Mouse (Mus musculus): ENCODE measurements around the gene Fam129b. TPM values are rescaled to one million over a fixed set of nuclear protein-coding genes. Genes with fewer than 3 reads are reported as not detected.

Gene Fam129b
- total and polyA plus RNA-seq, 3 experiments: 0.26 to 0.55 (median 0.50) TPM

DNA sequence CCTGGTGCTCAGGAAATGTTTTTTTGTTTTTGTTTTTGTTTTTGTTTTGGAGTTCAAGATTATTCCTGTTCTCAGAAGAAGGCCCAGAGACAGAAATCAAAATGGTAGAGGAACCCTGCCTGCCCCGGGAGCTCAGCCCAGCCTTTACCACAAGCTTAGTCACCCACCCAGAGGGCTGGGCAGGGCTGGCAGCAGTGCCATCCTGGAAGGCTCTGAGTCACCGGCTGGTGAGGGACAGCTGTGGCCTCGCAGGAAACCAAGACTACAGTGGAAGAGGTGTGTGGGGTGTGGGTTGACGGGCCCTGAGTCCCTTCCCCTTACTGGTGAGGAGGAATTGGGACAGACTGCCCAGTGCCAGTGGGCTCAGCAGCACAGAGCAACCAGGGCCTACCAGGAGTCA is 8.6 kb upstream of the Fam129b start:
- DNase-seq (ENCODE audit: extremely low read depth): no peak
- no peaks in the 10 kb centered on the region for H3K36me3 ChIP-seq (replicated peaks in 1 of 2; ENCODE audit: control insufficient read depth in 1 of 2, insufficient read depth in 1 of 2, low read length in 1 of 2)
- H3K4me3 ChIP-seq (replicated peaks in 1 of 3; ENCODE audit: low read depth in 2 of 3, low read length in 2 of 3, poor library complexity in 1 of 3): no peak overlapping the region
- TF ChIP-seq MXI1 (IDR thresholded peaks at IDR 0.05; ENCODE audit: low read depth, low read length) (no peak), ELF1 (IDR thresholded peaks at IDR 0.05; ENCODE audit: low read depth, low read length) (no peak), KAT2A (IDR thresholded peaks at IDR 0.05; ENCODE audit: insufficient replicate concordance, low read length) (no peak), JUND (conservative IDR thresholded peaks at IDR 0.05; ENCODE audit: low read depth, low read length) (no peak), MAFK (IDR thresholded peaks at IDR 0.05; ENCODE audit: insufficient replicate concordance, low read length) (no peak), TBP (conservative IDR thresholded peaks at IDR 0.05; ENCODE audit: low read depth, low read length) (no peak), MAZ (IDR thresholded peaks at IDR 0.05; ENCODE audit: low read depth, low read length) (no peak), SIN3A (IDR thresholded peaks at IDR 0.05; ENCODE audit: low read length) (no peak), HCFC1 (IDR thresholded peaks at IDR 0.05; ENCODE audit: low read depth, low read length) (no peak), ZKSCAN1 (IDR thresholded peaks at IDR 0.05; ENCODE audit: borderline replicate concordance, low read depth, low read length) (no peak), ZNF384 (IDR thresholded peaks at IDR 0.05; ENCODE audit: low read depth, low read length) (no peak), ETS1 (conservative IDR thresholded peaks at IDR 0.05; ENCODE audit: low read depth, low read length) (no peak), USF2 (conservative IDR thresholded peaks at IDR 0.05; ENCODE audit: low read depth, low read length) (no peak), CTCF (conservative IDR thresholded peaks at IDR 0.05 in 1 of 2, IDR thresholded peaks at IDR 0.05 in 1 of 2; ENCODE audit: low read depth in 2 of 2, low read length in 2 of 2) (no peak)
- H3K27ac ChIP-seq (ENCODE audit: insufficient read depth, low read depth): no peak overlapping the region
- H3K9me3 ChIP-seq (replicated peaks; ENCODE audit: low read length): no peaks in the 10 kb centered on the region
- no peak overlapping the region for H3K9ac ChIP-seq (ENCODE audit: insufficient read depth, low read depth)
- in situ Hi-C loops (cut with MboI; ENCODE audit: low pct_ligation_motif_present, low pct_unique_long_range_greater_than_20kb, low sequenced_read_pairs) (no loop called here), dilution Hi-C loops (cut with MboI; ENCODE audit: extremely low pct_ligation_motif_present, extremely low pct_unique_long_range_greater_than_20kb, low sequenced_read_pairs) (no loop called here)
- H3K4me2 ChIP-seq (ENCODE audit: insufficient read depth, low read depth, poor library complexity, severe bottlenecking): no peak overlapping the region
- no peaks in the 10 kb centered on the region for H3K27me3 ChIP-seq (replicated peaks)
- no peaks in the 10 kb centered on the region for H3K79me2 ChIP-seq (replicated peaks; ENCODE audit: control insufficient read depth, extremely low read depth, insufficient read depth, poor library complexity, severe bottlenecking)
- H3K4me1 ChIP-seq (ENCODE audit: control insufficient read depth in 1 of 2, insufficient read depth in 2 of 2): peaks cover 0 to 13% of the 10 kb centered on the region in 2 experiments; a peak in 2 of 4 replicates

DNA sequence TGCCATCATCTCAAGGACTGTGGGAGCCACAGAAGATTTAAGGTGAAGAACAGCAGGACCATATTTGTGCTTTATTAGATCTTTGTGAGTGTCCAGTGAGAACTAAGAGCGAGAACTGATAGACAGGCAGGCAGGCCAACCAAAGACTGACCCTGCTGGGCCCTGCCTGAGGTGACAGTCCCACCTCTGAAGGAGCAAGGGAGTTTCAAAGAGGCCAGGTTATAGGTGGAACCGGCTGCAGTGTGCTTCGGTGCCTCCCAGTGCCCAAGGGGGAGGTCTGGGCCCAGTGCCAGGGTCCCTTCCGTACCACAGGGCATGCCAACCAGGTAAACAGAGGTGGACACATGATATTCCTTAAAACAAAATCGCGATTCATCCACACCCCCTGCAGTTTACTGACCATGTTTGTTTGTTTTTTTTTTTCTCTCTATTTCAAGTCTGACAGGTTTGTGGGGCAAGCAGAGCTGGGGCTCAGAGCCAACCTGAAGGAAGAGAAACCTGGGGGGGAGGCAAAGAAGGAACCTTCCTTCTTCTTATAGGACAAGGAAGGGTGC is 6.1 kb upstream of the Fam129b start:
- dilution Hi-C loops (cut with MboI; ENCODE audit: extremely low pct_ligation_motif_present, extremely low pct_unique_long_range_greater_than_20kb, low sequenced_read_pairs): no loop called here
- no peak overlapping the region for H3K4me2 ChIP-seq (ENCODE audit: insufficient read depth, low read depth, poor library complexity, severe bottlenecking)
- TF ChIP-seq CHD2 (IDR thresholded peaks at IDR 0.05; ENCODE audit: low read length) (no peak), IRF4 (IDR thresholded peaks at IDR 0.05; ENCODE audit: low read depth, low read length) (no peak), EP300 (IDR thresholded peaks at IDR 0.05; ENCODE audit: low read length) (no peak), SMC3 (IDR thresholded peaks at IDR 0.05; ENCODE audit: low read depth, low read length) (no peak)
- H3K9ac ChIP-seq (ENCODE audit: insufficient read depth, low read depth): no peak overlapping the region
- H3K4me3 ChIP-seq (replicated peaks in 1 of 3; ENCODE audit: low read depth in 2 of 3, low read length in 2 of 3, poor library complexity in 1 of 3): no peak overlapping the region
- DNase-seq (ENCODE audit: extremely low read depth): no peak
- no peaks in the 10 kb centered on the region for H3K9me3 ChIP-seq (replicated peaks; ENCODE audit: low read length)
- H3K79me2 ChIP-seq (replicated peaks; ENCODE audit: control insufficient read depth, extremely low read depth, insufficient read depth, poor library complexity, severe bottlenecking): no peaks in the 10 kb centered on the region
- in situ Hi-C loops (cut with MboI; ENCODE audit: low pct_ligation_motif_present, low pct_unique_long_range_greater_than_20kb, low sequenced_read_pairs): no loop called here
- no peaks in the 10 kb centered on the region for H3K36me3 ChIP-seq (replicated peaks in 1 of 2; ENCODE audit: control insufficient read depth in 1 of 2, insufficient read depth in 1 of 2, low read length in 1 of 2)
- no peaks in the 10 kb centered on the region for H3K27me3 ChIP-seq (replicated peaks)
- no peak overlapping the region for H3K27ac ChIP-seq (ENCODE audit: insufficient read depth, low read depth)
- peaks cover under 1 to 13% of the 10 kb centered on the region in 2 experiments; a peak in 3 of 4 replicates for H3K4me1 ChIP-seq (ENCODE audit: control insufficient read depth in 1 of 2, insufficient read depth in 2 of 2)
